Mouse (Mus musculus) G1E (cell line): ENCODE results near the gene Samd7.

Experiments used
- CTCF ChIP-seq: IDR thresholded peaks from 2 replicates; pipeline ENCODE4 v1.5.1; 2012; ENCODE audit warnings: low read depth, low read length, inconsistent platforms, mixed read lengths
- GATA1 ChIP-seq: IDR thresholded peaks from 2 replicates; pipeline ENCODE4 v1.6.1; 2012; ENCODE audit warnings: borderline replicate concordance, low read length, inconsistent platforms, mixed read lengths
- POLR2AphosphoS5 ChIP-seq: IDR thresholded peaks from 2 replicates; pipeline ENCODE4 v1.6.1; 2012; ENCODE audit warnings: low read depth, low read length, inconsistent platforms; ENCODE audit not compliant: insufficient replicate concordance

DNA sequence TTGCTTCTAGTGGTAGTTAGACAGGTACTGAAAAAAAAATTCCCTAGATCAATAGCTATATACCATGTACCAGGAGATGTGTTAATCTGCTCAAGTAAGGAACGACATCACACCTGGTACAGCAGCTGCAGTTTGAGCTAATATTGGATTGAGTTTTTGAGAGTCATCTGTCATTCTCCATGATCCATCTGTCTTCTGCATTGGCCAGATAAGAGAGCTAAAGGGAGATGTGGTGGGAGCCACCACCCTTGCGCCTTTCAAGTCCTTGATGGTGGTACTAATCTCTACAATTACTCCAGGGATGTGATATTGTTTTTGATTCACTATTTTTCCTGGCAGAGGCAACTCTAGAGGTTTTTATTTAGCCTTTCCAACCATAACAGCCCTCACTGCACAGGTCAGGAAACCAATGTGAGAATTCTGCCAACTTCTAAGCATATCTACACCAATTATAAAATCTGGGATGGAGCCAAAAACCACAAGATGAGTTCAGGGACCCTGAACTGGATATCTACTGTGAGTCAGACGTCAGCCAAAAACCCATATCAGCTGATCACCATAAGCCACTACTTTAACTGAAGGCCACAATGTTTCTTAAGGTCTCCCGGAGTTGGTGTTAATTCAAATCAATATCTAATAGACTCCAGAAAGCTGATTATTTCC is 39.3 kb upstream of the Samd7 start:
- TF ChIP-seq POLR2AphosphoS5: no peak
- no peak for TF ChIP-seq CTCF
- no peak for TF ChIP-seq GATA1
